Mouse (Mus musculus): ENCODE data around the gene Retnla. TPM values are rescaled to one million over a fixed set of nuclear protein-coding genes. Genes with fewer than 3 reads are reported as not detected.

Gene Retnla
- total RNA-seq (2017): not detected in 2 replicates

DNA sequence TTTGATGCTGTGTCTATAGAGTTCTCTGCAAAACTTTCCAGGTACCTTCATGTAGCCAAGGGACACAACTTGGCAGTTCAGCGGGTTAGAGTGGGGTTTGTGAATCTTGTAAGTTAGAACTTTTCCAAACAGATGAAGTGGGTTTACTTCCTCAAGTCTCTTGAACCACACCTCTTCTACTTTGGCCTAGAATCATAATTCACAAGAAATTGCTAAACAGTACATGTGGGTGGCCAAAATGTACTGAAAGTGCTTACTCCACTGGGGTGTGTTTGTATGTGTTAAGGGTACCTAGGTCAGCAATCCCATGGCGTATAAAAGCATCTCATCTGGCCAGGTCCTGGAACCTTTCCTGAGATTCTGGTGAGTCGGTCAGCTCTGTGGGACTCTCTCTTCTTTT is at the start of gene Retnla:
Gene Retnla (plus strand): TSS at position 286 of the 400 bp plus-strand sequence.
- ATAC-seq (replicated peaks; ENCODE audit: low read depth, poor library complexity, severe bottlenecking): no peak

DNA sequence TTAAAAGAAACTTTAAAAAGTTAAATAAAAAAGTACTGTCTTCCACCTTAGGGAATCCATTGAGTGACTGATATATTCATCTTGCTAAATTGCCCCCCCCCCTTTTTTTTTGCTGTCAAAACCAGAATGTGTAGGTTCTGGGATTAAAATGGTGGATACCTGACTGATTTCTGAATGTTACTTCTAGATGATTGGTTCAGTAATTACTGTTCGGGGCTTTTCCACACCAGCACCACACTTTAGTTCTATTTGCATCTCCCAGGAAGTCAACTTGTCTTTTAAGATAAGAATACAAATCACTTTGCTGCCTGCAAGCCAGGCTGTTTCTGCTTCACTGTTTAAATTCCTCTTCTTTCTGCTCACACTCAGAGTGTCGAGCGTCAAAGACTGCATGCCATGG is 44.1 kb upstream of the Retnla start:
- ATAC-seq (replicated peaks; ENCODE audit: low read depth, poor library complexity, severe bottlenecking): no peak

DNA sequence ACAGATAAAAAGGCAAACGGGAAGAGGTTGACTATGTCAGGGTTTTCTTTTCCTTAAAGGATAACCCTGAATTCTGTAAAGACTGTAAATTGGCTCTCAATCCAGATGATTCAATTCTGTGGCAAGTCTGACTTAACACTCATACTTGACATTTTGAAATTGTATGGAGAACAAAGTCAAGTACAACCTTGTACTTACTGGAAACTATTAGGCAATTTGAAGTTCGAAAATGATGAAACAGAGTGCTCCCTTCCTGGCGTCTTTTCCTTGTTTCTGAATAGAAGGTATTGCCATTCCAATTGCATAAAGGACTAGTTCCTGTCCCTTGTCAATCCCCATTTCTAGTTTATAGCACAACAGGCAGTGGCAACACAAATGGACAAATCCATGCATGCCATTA is 42.9 kb upstream of the Retnla start:
- no peak for ATAC-seq (replicated peaks; ENCODE audit: low read depth, poor library complexity, severe bottlenecking)

DNA sequence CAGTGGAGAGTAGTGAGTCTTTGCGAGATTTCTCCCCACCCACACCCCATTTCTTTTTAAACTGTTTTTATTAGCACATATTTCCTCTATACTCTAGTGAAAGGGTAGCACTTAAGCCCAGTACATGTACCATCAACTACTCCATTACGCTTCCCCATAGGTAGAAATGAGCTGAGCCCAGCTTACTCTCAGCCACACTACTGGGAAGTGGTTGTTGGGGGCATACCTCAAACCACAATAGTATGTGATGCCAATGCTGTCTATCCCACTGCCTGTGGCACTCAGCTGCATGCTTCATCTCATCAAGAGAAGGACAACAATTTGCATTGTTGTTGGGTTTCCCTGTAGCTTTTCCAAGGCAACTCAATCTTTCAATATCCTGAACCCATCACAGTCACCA is 41.4 kb upstream of the Retnla start:
- ATAC-seq (replicated peaks; ENCODE audit: low read depth, poor library complexity, severe bottlenecking): peak; percentile 96

DNA sequence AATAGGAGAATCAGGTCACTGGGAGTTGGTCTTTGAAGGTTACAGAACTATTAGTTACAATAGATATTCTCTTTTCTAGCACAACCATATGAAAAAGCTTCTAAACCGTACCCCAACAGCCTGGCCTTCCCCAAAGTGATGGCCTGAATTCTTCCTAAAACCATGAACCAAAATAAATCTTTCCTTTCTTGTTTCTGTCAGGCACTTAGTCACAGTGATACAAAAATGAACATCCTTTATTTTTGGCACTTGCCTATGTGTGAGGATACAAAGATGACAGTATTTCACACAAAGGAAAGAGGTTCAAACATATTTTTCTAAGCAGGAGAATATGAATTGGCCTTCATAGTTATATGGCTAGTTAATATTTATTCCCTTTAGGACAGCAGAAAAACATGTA is 36.9 kb upstream of the Retnla start:
- no peak for ATAC-seq (replicated peaks; ENCODE audit: low read depth, poor library complexity, severe bottlenecking)

DNA sequence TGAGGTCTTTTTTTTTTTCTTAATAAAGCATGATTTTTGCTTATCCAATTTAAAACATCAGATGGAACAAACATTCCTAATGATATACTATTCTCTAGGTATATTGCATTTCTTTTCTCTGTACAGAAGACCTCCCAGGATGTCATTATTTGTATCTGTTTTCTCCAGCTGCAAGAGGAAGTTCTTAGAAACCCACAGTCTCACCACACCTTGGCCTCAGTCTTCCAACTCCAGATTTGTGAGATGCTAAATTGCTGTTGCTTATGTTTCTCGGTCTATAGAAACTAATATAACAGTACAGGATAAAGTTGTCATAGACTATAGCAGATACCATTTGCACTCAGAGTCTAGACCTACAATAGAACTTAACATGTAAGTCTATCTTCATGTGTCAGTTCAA is 35.8 kb upstream of the Retnla start:
- ATAC-seq (replicated peaks; ENCODE audit: low read depth, poor library complexity, severe bottlenecking): 0 out of 2 replicates have a peak, but pooled peaks have one; percentile 29

DNA sequence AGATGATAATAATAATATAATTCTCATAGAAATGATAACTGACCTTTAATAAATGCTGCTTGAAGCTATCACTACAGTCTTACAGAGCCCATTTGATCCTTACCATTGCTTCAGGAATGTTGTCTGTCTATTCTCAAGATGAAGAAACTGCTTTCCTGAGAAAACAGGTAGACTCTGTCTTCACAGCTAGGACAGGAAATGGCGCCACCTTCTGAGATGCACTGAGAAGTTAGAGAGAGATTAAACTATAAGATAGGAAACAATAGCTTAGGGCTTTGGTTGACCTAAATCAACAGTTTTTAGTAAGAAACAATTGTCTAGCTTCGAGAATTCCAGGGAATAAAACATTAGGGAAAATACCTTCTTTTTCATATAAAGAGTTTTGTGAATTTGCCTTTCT is 33.0 kb upstream of the Retnla start:
- ATAC-seq (replicated peaks; ENCODE audit: low read depth, poor library complexity, severe bottlenecking): no peak

DNA sequence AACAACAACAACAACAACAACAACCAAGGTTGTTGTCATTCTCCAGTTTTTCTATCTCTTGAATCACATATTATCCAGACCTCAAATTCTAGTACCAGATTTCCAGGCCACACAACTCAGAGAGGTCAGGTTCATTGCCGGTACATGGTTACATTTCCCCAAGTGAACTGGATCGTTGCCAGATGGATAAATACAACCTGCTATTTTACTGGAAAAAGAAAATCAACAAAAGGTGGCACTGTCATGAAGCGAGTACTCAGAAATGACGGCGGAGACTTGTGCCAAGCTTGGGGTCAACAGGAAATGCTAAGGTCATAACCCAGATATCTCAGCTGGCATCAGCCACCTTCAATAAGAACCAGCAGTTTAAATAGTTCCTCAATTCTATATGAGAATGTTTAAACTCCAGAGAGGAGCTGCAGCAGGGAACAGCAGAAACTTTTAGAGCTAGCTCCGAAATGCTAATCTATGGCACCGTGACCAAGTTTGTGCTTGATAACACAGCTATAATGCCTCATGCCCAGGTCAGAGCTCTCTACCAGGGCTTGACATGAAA is 30.4 kb upstream of the Retnla start:
- ATAC-seq (replicated peaks; ENCODE audit: low read depth, poor library complexity, severe bottlenecking): peak; percentile 52; the same call in 1 of the 2 replicates

DNA sequence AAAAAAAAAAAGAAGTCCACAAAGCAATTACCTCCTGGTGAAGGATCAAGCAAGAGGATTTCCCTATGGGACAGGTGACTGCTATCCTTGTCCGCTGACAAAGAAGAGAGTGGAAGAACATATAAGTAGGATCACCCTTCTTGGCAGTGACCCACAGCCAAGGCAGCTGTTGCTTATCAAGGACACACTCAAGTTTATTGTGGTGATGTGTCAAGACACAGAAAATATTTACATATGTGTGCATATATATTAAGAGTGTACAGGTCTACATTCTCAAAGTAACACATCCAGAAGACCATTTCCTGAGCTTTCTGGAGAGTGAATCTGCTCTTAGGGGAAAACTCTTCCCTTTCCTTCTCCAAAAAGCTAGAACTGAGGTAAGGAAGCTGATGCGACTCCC is 25.7 kb upstream of the Retnla start, which contains the start of gene Retnlb:
Gene Retnlb (plus strand): TSS at position 162 of the 400 bp plus-strand sequence.
- ATAC-seq (replicated peaks; ENCODE audit: low read depth, poor library complexity, severe bottlenecking): no peak

DNA sequence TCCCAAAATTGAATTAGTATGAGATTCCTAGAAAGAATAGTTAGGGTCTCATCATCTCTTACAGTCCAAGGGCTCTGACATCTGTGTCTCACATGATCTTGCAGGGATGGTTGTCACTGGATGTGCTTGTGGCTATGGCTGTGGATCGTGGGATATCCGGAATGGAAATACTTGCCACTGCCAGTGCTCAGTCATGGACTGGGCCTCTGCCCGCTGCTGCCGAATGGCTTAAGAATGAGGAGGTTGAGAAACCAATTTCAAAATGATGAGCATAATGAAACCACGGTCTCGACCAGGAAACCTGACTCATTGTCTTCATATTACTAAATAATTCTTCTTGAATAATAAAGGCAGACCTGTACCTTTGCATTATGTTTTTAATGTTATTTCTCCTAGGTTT is 23.8 kb upstream of the Retnla start:
- ATAC-seq (replicated peaks; ENCODE audit: low read depth, poor library complexity, severe bottlenecking): peak; percentile 25; the same call in 1 of the 2 replicates

DNA sequence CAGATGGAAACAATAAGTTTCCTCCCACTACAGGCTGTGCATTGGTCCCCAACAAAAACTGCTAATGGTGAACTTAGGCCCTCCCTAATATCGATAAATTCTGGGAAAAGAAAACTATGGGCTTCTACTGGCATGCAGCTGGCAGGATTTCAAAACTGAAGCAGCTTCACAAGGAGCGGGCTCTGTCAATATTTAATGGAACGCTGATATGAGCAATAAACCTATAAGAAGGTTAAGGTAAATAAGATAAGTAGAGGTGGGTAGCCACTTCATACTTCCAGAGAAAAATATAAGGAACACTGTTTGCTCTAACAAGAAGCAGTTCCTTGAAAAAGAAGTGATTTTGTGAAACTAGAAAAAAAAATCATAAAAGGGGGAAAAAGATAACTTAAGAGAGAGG is 15.9 kb upstream of the Retnla start:
- ATAC-seq (replicated peaks; ENCODE audit: low read depth, poor library complexity, severe bottlenecking): no peak

DNA sequence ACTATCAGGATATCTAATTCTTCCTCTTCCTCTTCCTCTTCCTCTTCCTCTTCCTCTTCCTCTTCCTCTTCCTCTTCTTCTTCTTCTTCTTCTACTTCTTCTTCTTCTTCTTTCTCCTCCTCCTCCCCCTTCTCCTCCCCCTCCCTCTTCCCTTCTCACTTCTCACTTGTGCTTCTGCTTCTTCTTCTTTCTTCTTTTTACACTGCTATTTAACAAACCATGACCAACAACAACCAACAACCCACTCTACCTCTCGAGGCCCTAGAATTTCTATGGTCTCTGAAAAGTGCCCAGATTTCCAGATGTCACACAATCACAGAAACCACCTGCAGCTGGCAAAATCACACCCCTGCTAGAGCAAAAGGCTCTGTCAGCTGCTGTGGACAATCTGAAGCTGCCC is 14.7 kb upstream of the Retnla start:
- ATAC-seq (replicated peaks; ENCODE audit: low read depth, poor library complexity, severe bottlenecking): no peak

DNA sequence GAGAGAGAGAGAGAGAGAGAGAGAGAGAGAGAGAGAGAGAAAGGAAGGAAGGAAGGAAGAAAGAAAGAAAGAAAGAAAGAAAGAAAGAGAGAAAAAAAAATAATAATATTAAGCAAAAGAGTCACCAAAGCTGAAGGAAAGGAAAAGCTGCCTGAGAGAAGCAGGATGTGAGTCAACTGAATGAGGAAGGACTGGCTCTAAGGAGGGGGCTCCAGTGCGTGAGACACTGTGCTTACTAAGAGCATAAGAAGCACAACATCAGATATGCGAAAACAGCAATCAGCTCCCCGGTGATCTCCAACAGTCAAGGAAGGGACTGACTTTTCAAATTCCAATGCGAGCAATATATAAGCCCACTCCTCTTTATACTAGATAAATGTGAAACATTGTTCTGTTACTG is 13.3 kb upstream of the Retnla start:
- ATAC-seq (replicated peaks; ENCODE audit: low read depth, poor library complexity, severe bottlenecking): peak; percentile 46; the same call in 1 of the 2 replicates

DNA sequence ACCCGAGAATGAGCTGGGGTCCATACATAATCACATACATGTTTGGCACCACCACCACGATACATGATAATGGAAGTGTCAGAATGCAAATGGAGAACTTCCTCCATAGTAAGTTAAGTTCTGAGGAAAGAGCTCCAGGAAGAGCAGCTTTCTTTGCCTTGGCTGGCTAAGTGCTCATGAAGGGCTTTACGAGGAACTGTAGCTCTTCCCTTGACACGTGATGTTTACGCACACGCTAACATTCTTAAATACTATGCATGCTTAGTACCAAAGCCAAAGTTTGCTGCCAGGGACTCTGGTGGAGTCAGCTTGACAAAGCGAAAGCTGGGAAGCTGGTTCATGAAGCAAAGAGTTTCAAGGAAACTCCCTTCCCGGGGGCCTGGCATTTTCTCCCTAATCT is 10.3 kb upstream of the Retnla start:
- no peak for ATAC-seq (replicated peaks; ENCODE audit: low read depth, poor library complexity, severe bottlenecking)

DNA sequence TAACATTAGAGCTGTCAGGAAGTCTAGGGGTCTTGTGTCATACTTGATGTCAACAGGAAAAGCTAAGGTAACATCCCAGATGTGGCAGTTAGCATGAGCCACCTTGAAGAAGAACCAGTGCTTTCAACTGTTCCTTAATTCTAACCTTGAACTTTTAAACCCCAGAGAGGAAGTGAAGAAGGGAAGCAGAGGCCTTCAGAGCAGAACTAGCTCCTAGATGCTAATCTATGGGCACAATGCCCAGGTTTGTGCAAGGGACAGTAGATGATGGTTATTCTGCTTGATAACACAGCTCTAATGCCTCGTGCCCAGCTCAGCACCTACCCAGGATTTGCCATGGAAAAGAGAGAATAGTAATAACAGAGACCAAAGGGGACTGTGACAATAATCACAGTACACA is 8.7 kb upstream of the Retnla start:
- peak; percentile 97 for ATAC-seq (replicated peaks; ENCODE audit: low read depth, poor library complexity, severe bottlenecking)

DNA sequence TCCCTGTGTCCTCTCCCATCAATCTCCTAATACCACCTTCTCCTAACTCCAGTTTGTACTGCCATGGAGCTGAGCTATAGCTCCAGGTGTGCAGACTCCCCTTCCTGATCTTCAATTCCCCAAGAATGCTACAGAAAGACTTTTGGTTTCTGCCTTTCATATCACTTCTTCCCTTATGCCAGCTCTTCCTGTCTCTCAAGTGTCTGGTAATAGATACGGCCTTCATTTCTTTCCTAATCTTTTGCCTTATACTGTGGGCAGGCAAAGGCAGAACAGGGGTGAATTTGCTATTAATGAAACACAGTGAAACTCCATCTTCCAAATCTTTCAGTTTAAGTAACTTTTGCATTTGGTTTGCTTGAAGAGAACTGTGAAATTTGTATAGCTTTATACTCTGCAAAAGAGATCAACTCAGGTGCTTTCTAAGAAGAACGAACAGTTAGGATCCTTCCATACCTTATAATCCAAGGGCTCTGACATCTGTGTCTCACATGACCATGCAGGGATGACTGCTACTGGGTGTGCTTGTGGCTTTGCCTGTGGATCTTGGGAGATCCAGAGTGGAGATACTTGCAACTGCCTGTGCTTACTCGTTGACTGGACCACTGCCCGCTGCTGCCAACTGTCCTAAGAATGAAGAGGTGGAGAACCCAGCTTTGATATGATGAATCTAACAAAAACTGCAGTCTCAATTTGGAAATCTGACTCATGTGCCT is 1.5 kb downstream of the Retnla start:
- ATAC-seq (replicated peaks; ENCODE audit: low read depth, poor library complexity, severe bottlenecking): peak; percentile 92

DNA sequence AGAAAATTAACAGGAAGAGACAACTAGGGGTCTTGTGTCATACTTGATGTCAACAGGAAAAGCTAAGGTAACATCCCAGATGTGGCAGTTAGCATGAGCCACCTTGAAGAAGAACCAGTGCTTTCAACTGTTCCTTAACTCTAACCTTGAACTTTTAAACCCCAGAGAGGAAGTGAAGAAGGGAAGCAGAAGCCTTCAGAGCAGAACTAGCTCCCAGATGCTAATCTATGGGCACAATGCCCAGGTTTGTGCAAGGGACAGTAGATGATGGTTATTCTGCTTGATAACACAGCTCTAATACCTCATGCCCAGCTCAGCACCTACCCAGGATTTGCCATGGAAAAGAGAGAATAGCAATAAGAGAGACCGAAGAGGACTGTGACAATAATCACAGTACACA is 22.7 kb downstream of the Retnla start:
- ATAC-seq (replicated peaks; ENCODE audit: low read depth, poor library complexity, severe bottlenecking): peak; percentile 82

DNA sequence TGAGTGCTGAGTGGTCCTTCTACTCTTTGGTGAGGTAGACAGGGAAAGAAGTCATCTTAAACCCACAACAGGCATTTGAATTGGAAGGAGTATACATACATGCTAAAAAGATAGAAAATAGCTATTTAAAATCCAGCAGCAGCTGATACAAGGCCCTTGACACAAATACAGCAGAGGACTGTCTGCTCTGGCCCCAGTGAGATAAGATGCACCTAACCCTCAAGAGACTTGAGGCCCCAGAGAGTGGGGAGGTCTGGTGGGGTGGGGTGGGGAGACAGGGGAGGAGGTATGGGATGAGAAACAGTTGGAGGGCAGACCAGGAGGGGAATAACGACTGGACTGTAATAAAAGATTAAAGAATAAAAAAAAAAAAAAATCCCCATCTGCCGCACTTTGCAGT is 25.3 kb downstream of the Retnla start:
- no peak for ATAC-seq (replicated peaks; ENCODE audit: low read depth, poor library complexity, severe bottlenecking)

DNA sequence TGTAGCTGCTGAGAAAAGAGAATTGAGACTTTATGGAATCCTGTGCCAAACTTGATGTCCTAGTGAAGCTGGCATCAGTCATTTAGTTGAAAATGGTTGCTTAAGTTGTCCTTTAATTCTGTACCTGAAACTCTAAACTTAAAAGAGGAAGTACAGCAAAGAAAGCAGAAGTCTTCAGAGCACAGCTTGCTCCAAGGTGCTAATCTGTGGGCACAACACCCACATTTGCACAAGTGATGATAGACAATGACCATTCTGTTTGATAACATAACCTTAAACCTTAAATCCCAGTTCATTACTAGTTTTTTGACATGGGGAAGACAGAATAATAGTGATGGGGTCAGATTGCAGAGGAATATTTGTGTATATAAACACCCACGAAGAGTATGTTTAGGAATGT is 26.3 kb downstream of the Retnla start:
- ATAC-seq (replicated peaks; ENCODE audit: low read depth, poor library complexity, severe bottlenecking): peak; percentile 80

DNA sequence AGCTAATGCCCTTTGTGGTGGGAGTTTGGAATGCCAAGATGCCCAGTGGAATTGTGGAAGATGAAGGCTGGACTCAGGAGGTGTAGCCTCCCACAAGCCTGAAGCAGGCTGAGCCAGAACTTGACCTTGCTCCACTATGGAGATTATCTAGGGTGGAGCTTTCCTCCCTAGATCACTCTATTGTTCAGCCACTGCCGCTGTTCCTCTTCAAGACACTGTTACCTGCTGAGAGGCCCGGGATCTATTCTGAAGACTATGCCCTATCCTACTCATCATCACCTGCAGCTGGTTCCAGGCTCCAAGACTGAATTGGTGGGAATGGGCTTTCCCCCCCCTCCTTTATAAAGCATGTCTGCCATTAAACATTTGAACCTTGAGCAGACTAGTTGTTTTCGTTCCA is 27.3 kb downstream of the Retnla start:
- ATAC-seq (replicated peaks; ENCODE audit: low read depth, poor library complexity, severe bottlenecking): no peak

DNA sequence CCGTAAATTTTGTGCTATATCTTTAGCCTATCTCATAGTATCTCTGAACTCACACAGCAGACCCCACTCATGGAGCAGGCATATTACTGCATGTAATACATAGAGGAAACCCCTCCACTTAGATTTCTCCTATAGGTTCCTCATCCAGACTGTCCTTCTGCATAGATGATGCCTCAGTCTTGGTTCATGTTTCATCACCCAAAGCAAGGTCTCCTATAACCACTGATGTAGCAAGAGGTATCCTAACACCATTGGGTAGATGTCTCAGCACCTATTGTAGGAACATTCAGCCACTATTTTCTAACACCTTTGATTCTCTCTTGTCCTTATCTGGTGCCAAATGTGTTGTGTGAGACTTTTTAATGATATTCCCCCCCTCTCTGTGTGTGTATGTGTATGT is 29.4 kb downstream of the Retnla start:
- no peak for ATAC-seq (replicated peaks; ENCODE audit: low read depth, poor library complexity, severe bottlenecking)

DNA sequence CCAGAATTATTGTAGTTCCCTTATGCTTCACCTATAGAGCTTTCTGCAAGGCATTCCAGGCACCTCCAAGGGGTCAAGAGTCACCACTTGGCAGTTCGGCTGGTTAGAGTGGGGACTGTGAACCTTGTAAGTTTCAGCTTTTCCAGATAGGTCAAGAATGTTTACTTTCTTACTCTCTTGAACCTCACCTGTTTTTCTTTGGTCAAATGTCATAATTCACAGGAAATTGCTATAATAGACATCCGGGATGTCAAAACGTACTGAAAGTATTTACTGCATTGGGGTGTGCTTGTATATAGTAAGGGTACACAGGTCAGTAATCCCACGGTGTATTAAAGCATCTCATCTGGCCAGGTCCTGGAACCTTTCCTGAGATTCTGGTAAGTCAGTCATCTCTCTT is 30.0 kb downstream of the Retnla start, which contains the start of gene Retnlg:
Gene Retnlg (plus strand): TSS at position 301 of the 400 bp plus-strand sequence.
- ATAC-seq (replicated peaks; ENCODE audit: low read depth, poor library complexity, severe bottlenecking): no peak
